Mouse (Mus musculus) layer of hippocampus, adult 18-20 months (tissue): ENCODE measurements around the gene Iqgap2. TPM values are rescaled to one million over a fixed set of nuclear protein-coding genes. Genes with fewer than 3 reads are reported as not detected.
A peak's percentile ranks its signal among the peaks of the same experiment; 100 is the strongest.

Experiments used
- DNase-seq, 2 experiments: peaks; one replicate each; pipeline ENCODE4 v3.0.0; 2022; ENCODE audit warnings: low spot score in 2 of 2
- total RNA-seq, 2 experiments: library from RNA; stranded (reverse); gene quantifications; 2 replicates each; pipeline ENCODE4 v1.2.3; 2021

Iqgap2 gene
- total RNA-seq, 2 experiments from 2014 or later: 86.1 to 90.8 TPM

- peak; percentile 70 to 89 for DNase-seq
Observed at GRCm38 (mm10) chr13:95719320-95720232, 172.1 kb downstream of the Iqgap2 start.

DNA sequence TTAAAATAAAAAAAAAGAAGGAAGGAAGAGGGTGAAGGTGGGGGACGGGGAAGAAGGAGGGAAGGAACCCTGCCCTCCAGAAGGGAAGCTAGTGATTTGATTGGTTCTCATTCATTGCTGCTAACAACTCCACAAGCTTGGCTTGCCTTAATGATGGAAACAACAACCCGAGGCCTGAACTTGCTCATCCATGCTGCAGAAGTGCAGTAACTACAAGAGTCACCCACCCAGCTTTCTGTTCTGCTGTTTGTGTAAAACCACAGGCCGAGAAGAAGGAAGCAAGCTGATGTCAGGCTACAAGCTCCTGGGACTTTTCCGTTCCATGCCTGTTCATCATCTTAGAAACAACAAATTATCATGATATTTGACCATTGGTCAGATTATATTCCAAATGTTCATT is 176.4 kb downstream of the Iqgap2 start:
- no peak for DNase-seq

- no peak for DNase-seq
Observed at GRCm38 (mm10) chr13:95714271-95714975, 177.3 kb downstream of the Iqgap2 start.

GRCm38 (mm10) chr13:95712570-95713268 is 179.0 kb downstream of the Iqgap2 start:
- DNase-seq: no peak

DNA sequence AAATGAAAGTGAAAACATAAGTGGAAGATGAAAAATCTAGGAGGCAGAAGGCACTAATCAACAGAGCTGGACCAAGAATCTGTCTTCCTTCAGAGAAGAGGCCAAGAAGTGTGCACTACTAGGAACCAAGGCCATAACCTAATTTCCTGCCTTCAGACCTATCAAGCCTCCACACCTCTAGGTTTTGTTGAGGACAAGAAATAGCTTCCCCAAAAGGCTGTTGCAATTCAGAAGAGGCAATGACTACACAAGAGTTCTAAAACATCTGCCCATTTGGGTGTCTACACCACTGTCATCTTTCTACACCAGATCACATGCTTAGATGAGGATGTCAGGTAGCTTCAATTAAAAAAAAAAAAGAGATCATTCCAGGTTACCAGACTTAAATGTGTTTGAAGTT is 179.7 kb downstream of the Iqgap2 start:
- no peak for DNase-seq

DNA sequence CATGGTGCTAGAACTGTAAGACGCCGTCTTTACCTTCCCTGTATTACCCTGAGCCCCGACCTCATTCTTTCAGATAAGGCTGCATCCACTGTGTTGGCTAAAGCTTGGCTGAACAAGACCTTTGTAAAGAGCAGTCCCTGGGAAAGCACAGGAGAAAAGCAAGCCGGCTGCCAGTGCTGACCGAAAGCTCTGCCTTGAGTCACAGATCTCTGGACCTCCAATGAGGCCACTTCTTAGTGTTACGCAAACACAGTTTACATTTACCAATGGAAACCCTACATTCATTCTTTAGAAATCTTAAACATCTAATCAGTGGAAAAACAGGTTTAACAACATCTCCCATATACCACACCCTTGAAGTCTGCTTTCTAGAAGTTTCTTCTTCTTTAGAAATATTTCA is 186.1 kb downstream of the Iqgap2 start:
- no peak for DNase-seq

DNA sequence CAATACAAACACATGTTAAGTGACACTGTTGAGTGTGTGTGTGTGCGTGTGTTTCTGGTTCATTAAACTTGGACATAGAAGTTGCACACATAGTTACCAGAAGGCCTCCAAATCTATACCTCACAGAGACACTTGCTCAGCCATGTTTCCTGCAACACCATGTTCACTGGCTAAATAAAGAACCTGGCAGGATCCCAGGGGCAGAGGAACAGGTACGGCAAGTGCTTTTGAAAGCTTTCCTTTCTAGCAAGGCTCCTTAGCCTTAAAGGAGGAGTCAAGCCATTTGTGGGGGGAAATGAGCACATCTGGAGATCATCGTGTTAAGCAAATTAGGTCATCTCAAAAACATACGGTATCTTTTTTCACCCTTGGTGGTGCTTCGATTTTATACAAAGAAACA is 188.3 kb downstream of the Iqgap2 start:
- DNase-seq: no peak

DNA sequence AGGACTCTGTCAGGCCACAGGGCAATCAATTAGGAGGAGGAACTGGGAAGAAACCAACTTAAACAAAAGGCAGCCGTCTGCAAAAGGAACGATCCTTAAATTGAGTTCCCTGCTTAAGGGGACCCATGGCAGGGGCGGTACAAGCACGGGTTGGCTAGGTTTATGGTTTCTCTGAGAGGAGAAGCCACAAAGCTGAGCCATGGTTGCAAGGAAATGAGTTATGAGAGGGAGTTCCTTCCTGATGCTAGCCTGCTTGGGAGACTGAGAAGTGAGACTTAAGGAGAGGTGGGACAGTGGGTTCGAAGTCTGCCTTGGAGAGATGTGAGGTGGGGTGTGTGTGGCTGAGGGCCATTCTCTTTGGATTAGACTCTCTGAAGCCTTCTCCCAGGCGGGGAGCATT is 193.8 kb downstream of the Iqgap2 start:
- no peak for DNase-seq

DNA sequence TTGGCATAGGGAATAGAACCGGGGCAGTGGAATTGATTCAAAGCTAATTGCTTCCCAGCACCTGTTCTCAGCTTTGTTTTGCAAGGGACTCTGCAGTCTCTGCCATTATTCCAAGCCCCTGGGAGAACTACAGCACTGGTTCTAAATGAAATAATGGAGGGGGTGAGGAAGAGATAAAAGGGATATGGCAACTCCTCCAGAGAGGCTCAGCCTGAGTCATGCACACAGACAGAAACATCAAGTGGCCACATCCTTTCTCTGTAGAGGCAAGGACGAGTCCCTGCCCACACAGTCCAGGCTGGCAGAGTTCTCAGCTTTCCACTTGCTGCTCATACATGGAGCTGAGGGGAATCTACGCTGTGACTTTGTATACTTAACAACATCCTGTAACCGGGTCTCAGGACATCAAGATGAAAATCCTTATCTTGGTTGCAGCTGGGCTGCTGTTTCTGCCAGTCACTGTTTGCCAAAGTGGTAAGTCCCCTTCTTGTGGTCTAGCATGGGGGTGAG is 195.0 kb downstream of the Iqgap2 start, which contains the start of gene F2rl2:
TSS of gene F2rl2 (plus strand) at position 200 of the 510 bp plus-strand sequence.
- peak; percentile 40 to 66 for DNase-seq

DNA sequence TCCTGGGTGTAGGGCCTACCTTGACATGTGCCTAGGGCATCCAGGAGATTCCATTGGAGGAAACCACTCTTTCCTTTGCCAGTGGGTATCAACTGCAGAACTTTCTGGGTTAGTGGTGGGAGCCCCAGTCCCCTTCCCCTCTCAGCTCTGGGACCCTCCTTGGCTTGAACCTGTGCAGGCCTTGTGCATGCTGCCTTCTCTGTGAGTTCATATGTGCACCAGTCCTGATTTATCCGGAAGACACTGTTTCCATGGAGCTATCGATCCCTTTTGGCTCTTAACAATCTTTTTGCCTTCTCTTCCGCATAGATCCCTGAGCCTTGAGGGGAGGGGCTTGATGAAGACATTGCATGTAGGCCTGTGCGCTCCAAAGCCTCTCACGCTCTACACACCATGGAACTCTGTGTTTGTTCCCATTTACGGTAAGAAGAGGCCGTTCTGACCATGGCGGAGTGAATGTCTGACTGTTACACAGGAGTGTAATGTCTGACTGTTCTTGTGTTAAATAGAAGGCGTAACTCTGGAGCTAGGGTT is 195.5 kb downstream of the Iqgap2 start:
- no peak for DNase-seq

GRCm38 (mm10) chr13:95692201-95692600 is 199.5 kb downstream of the Iqgap2 start:
- DNase-seq: peak; percentile 39 to 69

GRCm38 (mm10) chr13:95688576-95688975 is 203.1 kb downstream of the Iqgap2 start:
- no peak for DNase-seq

DNA sequence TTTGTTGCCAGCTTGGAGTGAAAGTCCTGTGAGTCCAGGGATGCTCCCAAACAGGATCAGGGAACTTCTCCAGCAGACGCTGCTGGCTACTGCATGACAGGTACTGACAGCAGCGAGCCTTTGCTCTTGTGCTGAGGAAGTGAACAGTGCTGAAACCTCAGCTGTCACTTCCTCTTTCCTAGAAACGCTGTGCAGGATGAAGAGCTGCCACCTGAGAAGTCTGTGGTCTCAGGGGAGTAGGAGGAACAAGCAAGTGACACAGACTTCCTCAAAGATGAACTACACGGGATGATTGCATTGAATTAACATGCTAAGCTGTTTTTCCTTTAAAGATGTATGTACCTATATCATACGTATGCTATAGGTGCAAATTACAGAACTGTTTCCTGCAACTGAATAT is 206.0 kb downstream of the Iqgap2 start:
- no peak for DNase-seq

- DNase-seq: no peak
Observed at GRCm38 (mm10) chr13:95684656-95685244, 207.0 kb downstream of the Iqgap2 start.

- DNase-seq: no peak
Observed at GRCm38 (mm10) chr13:95679491-95679941, 212.2 kb downstream of the Iqgap2 start.

GRCm38 (mm10) chr13:95679078-95679477 is 212.6 kb downstream of the Iqgap2 start:
- DNase-seq: no peak

- DNase-seq: no peak
Observed at GRCm38 (mm10) chr13:95672372-95672771, 219.3 kb downstream of the Iqgap2 start.

GRCm38 (mm10) chr13:95671108-95671897 is 220.4 kb downstream of the Iqgap2 start:
- peak in 1 of 2 experiments; percentile 9 for DNase-seq

DNA sequence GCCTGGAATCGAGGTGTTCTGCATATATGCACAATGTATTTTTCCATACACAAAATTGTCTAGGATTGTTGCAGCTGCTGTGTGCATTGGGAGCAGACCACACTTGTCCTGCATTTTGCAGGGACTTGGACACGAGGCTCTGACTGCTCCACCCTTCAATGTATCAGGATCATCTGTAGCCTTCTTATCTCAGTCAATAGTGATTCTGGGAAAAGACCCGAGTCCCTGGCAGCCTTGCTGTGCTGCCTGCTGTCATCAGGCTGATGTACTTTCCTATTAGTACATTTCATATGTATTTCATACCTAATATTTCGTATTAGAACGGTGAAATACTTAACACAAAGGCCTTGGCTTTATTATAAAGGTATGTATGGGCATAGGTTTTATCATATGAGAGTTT is 221.2 kb downstream of the Iqgap2 start:
- no peak for DNase-seq

GRCm38 (mm10) chr13:95667260-95667659 is 224.5 kb downstream of the Iqgap2 start:
- no peak for DNase-seq
